Mouse (Mus musculus) hindbrain, embryonic 12.5 days (tissue): Measurements from ENCODE around the gene Cmip. TPM values are rescaled to one million over a fixed set of nuclear protein-coding genes. Genes with fewer than 3 reads are reported as not detected.
"Not testable (repeated sequence)": the region's sequence is repeated elsewhere in the genome, so short reads cannot be mapped to it uniquely, and the experiment has no call there.

Experiments
- ATAC-seq: fragments of 200-750 bp; cut with Nextera tagmentation; 2 replicates; pipeline ENCODE4 v1.8.0; 2017; ENCODE audit warnings: moderate TSS enrichment; ENCODE audit not compliant: low FRiP score
- H3K27ac ChIP-seq: fragments of 300-500 bp; sonication (generic); 2 replicates; pipeline ENCODE4 v1.5.1; 2016; ENCODE audit warnings: mild to moderate bottlenecking
- H3K27me3 ChIP-seq: fragments of 300-500 bp; sonication (generic); 2 replicates; pipeline ENCODE4 v1.6.1; 2016; ENCODE audit warnings: mild to moderate bottlenecking
- H3K36me3 ChIP-seq: fragments of 300-500 bp; sonication (generic); 2 replicates; pipeline ENCODE4 v1.6.1; 2016; ENCODE audit warnings: mild to moderate bottlenecking
- H3K4me1 ChIP-seq: fragments of 300-500 bp; sonication (generic); 2 replicates; pipeline ENCODE4 v1.6.1; 2016
- H3K4me2 ChIP-seq: fragments of 300-500 bp; sonication (generic); replicated peaks from 2 replicates; pipeline ENCODE4 v1.6.1; 2016; ENCODE audit warnings: mild to moderate bottlenecking
- H3K4me3 ChIP-seq: fragments of 300-500 bp; sonication (generic); 2 replicates; pipeline ENCODE4 v1.5.1; 2016; ENCODE audit warnings: mild to moderate bottlenecking
- H3K9ac ChIP-seq: fragments of 300-500 bp; sonication (generic); 2 replicates; pipeline ENCODE4 v1.6.1; 2016; ENCODE audit warnings: mild to moderate bottlenecking, moderate library complexity
- H3K9me3 ChIP-seq: fragments of 300-500 bp; sonication (generic); replicated peaks from 2 replicates; pipeline ENCODE4 v1.6.1; 2016; ENCODE audit warnings: mild to moderate bottlenecking
- WGBS: fragments of 180-500 bp; shearing (Covaris S2); methylation state at CpG from one replicate; pipeline ENCODE4 v1.1.7; 2016; 5-methylcytosine and 5-hydroxymethylcytosine counted together
- polyA plus RNA-seq: library from polyadenylated mRNA; unstranded; fragments of >200 nt; fragmentation: Nextera tagmentation; extraction: Ambion mirVana; gene quantifications from 2 replicates; pipeline ENCODE4 v1.2.1, GENCODE M21; 2016

Cmip gene
- polyA plus RNA-seq, 1 experiment from 2014 or later: 64.6 TPM

DNA sequence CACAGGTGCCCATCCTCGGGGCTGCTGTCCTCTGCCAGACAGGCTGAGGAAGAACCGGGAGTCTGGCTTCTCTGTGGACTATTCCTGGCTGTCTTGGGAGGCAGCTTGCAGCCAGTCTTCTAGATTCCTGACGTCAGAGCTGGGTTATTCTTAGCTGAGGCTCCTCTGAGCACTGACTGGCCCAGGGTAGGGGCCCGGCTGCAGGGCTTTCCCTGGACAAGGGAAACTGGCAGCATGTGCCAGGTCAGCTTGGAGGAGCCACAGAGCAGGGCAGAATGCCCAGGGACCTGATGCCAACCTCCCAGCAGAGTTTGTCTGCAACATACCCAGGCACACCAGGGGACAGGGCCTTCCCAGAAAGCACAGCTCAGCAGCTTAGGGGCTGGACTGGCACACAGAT lies 166.2 kb downstream of the Cmip start:
- WGBS: 81% methylated on average over 4 of the region's 4 CpGs
- no peaks in the 10 kb centered on the region for H3K9me3 ChIP-seq
- no peak overlapping the region for H3K4me3 ChIP-seq
- ATAC-seq: no peak
- peaks cover 53% of the 10 kb centered on the region for H3K36me3 ChIP-seq
- no peak overlapping the region for H3K27ac ChIP-seq
- no peaks in the 10 kb centered on the region for H3K27me3 ChIP-seq
- no peaks in the 10 kb centered on the region for H3K4me1 ChIP-seq
- H3K9ac ChIP-seq: no peak overlapping the region
- H3K4me2 ChIP-seq: no peak overlapping the region

DNA sequence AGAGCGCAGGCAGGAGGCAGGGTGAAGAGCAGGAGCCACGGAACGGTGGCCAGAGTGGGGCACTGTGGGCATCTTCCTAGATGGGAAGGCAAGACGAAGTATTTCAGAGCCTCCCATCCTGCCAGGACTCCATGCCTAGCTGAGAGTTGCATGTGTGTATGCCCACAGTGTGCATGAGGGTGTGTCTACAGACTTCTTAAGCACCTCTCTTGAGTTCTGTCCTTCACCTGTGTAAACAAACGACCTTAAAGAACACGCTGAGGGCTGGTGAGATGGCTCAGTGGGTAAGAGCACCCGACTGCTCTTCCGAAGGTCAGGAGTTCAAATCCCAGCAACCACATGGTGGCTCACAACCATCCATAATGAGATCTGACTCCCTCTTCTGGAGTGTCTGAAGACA lies 171.0 kb downstream of the Cmip start:
- WGBS: 91% methylated on average over 8 of the region's 8 CpGs
- peaks cover 70% of the 10 kb centered on the region for H3K36me3 ChIP-seq
- not testable (repeated sequence) for H3K4me3 ChIP-seq

DNA sequence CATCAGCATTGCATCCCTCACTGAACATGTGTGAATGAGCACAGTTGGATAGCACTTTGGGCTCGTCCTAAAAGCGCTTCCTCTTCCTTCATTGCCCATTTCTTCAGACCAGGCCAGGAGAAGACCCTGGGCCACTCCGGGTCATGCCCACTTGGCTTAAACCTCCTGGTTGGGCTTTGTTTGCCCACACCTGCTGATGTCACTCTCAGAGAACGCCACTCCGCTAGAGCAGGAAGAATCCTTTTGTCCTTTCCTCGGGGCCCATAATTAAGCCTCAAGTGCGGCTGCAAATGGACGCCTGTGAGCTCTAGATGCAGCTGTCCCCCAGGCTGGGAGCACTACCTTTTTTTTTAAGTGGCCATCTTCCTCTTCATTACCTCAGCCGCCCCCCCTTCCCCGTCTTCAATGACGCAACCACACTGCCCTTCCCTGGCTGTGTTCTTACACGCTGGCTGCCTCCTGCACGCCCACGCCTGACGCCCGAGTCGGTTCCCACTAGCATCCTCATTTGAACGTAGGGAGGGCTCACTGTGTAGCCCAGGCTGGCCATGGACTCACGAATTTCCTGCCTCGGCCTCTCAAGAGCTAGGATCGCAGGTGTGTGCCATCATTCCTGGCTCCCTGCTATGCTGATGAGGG lies 171.8 kb downstream of the Cmip start:
- WGBS: 75% methylated on average over 21 of the region's 21 CpGs
- Histone ChIP-seq H3K36me3 (peaks cover 71% of the 10 kb centered on the region), H3K27ac (0 out of 2 replicates have a peak overlapping the region, but pooled peaks have one; percentile 26)

More for the DNA sequence above, 171.0 kb downstream of the Cmip start:
- H3K9ac ChIP-seq, ATAC-seq, H3K4me1 ChIP-seq, H3K9me3 ChIP-seq, H3K27ac ChIP-seq, H3K4me2 ChIP-seq, H3K27me3 ChIP-seq: not testable (repeated sequence)

DNA sequence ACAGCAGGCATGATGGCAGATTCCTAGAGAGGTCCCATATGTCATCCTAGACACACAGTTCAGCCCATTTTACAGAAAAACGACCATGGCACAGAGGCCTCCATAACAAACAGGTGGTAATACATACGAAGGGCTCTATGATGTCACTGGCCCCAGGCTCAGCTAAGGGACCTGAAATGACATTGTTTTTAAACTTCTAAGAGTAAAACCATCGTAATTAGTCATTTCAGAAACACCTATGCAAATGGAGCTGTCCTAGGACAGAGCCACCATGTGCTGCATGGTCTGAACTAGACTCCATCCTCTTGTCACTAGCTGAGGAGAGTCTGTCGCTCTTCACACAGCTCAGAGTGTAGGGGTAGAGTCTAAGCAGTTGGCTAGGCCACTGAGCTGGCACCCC lies 173.8 kb downstream of the Cmip start:
- Histone ChIP-seq H3K4me2 (no peak overlapping the region), H3K4me3 (no peak overlapping the region), H3K4me1 (no peaks in the 10 kb centered on the region), H3K9me3 (no peaks in the 10 kb centered on the region), H3K27me3 (no peaks in the 10 kb centered on the region), H3K27ac (no peak overlapping the region), H3K36me3 (peaks cover 73% of the 10 kb centered on the region), H3K9ac (no peak overlapping the region)
- WGBS: 93% methylated on average over 4 of the region's 4 CpGs
- no peak for ATAC-seq

More for the DNA sequence above, 171.8 kb downstream of the Cmip start:
- Histone ChIP-seq H3K9ac (no peak overlapping the region), H3K4me2 (no peak overlapping the region), H3K9me3 (no peaks in the 10 kb centered on the region), H3K27me3 (no peaks in the 10 kb centered on the region), H3K4me3 (no peak overlapping the region), H3K4me1 (no peaks in the 10 kb centered on the region)
- ATAC-seq: no peak

DNA sequence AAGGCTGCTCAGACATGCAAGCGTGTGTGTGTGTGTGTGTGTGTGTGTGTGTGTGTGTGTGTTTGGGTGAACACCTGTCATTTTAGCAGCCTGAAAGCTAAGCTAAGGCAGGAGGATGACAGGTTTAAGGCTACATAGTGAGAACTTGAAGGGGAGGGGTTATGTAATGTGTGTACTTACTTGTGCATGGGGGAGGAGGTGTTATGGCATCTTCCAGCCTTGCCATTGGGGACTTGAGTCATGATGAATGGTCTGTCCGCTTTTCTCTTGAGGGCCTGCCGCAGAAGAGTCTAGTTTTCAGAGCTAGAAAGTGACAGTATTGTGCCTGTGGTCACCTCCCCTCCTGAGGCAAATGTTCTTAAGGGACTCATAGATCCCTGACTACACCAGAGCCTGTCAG lies 174.7 kb downstream of the Cmip start:
- Histone ChIP-seq H3K4me3 (no peak overlapping the region), H3K9ac (no peak overlapping the region), H3K4me1 (no peaks in the 10 kb centered on the region), H3K9me3 (no peaks in the 10 kb centered on the region), H3K36me3 (peaks cover 73% of the 10 kb centered on the region), H3K27ac (no peak overlapping the region), H3K27me3 (no peaks in the 10 kb centered on the region), H3K4me2 (no peak overlapping the region)
- no peak for ATAC-seq
- WGBS: 88% methylated on average over 3 of the region's 3 CpGs

DNA sequence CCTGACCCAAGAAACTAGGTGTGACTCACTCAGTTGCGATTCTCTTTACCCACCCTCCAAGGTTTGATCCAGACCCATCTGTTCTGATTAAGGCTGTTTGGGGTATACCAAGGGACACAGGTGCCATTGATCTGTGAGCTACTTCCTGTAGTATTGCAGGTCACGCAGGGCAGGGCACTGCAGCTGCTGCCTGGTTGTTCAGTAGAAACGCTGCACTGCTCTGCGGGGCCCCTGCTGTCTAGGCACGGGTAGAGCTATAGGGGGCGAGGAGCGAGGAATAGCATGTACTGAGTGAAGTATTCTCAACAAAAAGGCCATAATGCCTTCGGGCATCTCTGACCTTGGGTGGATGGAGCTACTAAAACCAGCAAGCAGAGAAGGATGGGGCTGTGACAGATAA lies 175.2 kb downstream of the Cmip start:
- H3K9ac ChIP-seq: no peak overlapping the region
- no peak for ATAC-seq
- no peak overlapping the region for H3K4me2 ChIP-seq
- peaks cover 73% of the 10 kb centered on the region for H3K36me3 ChIP-seq
- no peak overlapping the region for H3K27ac ChIP-seq
- no peaks in the 10 kb centered on the region for H3K27me3 ChIP-seq
- no peaks in the 10 kb centered on the region for H3K9me3 ChIP-seq
- no peaks in the 10 kb centered on the region for H3K4me1 ChIP-seq
- WGBS: 78% methylated on average over 8 of the region's 8 CpGs
- no peak overlapping the region for H3K4me3 ChIP-seq

DNA sequence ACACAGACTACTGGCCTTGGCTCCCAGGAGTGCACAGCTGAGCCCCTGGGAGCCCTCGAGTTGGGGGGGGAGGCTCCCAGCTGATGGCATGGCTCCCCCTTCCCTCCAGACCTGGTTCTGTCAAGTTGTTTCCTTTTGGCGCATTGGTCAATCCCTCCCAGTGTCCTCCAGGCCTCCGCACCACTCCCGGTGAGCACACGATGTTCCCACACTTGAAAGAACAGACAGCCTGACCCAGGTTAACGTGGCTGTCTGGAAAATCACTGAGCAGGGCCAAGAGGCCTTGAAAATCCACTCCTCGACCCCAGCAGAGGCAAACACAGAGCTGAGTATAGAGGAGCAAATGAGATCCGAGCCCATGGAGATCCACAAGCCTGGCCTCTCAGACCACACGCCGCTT lies 177.1 kb downstream of the Cmip start:
- H3K4me1 ChIP-seq: no peaks in the 10 kb centered on the region

DNA sequence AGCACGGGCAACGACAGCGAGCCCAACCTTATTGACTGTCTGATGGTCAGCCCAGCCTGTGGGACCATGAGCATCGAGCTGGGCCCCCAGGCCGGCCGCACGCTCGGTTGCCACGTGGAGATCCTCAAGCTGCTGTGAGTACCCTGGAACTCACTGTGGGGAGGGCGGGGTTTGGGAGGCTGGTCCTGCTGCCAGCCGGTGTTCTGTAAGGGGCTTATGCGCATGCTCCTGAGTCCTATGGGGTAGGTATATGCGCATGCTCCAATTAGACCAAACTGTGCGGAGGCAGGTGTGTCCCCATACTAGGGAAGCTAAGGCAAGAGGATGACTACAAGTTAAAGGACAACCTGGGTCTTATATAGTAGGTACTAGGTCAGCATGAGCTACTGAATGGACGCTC lies 179.9 kb downstream of the Cmip start:
- WGBS: 96% methylated on average over 15 of the region's 15 CpGs
- no peak for ATAC-seq
- Histone ChIP-seq H3K4me2 (no peak overlapping the region), H3K4me1 (no peaks in the 10 kb centered on the region), H3K27me3 (no peaks in the 10 kb centered on the region), H3K36me3 (peaks cover 72% of the 10 kb centered on the region), H3K27ac (no peak overlapping the region), H3K4me3 (no peak overlapping the region), H3K9me3 (no peaks in the 10 kb centered on the region), H3K9ac (no peak overlapping the region)

More for the DNA sequence above, 177.1 kb downstream of the Cmip start:
- H3K27ac ChIP-seq: no peak overlapping the region
- no peak overlapping the region for H3K4me3 ChIP-seq
- peaks cover 81% of the 10 kb centered on the region for H3K36me3 ChIP-seq
- no peak overlapping the region for H3K4me2 ChIP-seq
- no peaks in the 10 kb centered on the region for H3K27me3 ChIP-seq
- H3K9ac ChIP-seq: no peak overlapping the region
- no peak for ATAC-seq
- 85% methylated on average over 10 of the region's 10 CpGs for WGBS
- no peaks in the 10 kb centered on the region for H3K9me3 ChIP-seq

DNA sequence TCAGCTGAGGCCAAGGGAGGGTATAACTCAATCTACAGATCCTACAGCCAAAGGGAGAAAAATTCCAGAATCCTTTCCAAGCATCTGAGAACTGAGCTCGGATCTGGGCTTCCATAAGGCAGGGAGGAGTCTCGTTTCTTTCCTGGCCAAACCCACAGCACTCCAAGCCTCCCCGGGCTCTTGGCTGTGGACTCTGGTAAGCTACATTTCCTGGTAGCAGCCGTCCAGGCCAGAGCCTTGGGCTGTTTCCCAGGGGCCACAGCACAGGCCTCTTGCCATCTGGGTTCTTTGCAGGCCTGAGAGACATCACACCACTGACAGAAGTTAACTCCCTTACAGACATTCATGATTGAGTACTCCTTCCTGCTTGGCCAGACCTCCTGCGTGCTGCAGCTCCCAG lies 180.8 kb downstream of the Cmip start:
- no peak overlapping the region for H3K4me3 ChIP-seq
- peaks cover 72% of the 10 kb centered on the region for H3K36me3 ChIP-seq
- 87% methylated on average over 5 of the region's 5 CpGs for WGBS

DNA sequence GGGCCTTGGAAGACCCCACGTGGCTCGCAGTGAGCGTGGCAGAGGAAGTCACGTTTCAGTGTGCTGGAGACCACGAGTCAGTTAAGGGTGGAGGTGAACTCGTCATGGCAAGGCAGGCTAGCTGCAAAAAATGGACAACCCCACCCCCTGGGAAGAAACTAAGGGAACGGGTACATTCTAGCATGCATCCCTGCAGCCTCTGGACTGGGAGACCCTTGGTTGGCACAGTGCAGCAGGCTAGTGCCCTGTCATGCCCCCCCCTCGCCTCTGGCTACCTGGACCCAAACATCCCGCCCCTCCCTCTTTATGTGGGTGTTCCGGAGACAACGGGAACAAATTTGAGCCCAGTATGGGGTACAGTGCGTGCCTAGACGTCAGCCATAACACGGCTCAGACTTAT lies 183.5 kb downstream of the Cmip start:
- ATAC-seq: no peak
- 89% methylated on average over 14 of the region's 14 CpGs for WGBS
- H3K27ac ChIP-seq: no peak overlapping the region
- peaks cover 67% of the 10 kb centered on the region for H3K36me3 ChIP-seq
- H3K4me2 ChIP-seq: no peak overlapping the region
- peaks cover 12% of the 10 kb centered on the region for H3K4me1 ChIP-seq
- H3K4me3 ChIP-seq: no peak overlapping the region
- no peaks in the 10 kb centered on the region for H3K9me3 ChIP-seq
- H3K9ac ChIP-seq: no peak overlapping the region
- H3K27me3 ChIP-seq: no peaks in the 10 kb centered on the region

More for the DNA sequence above, 180.8 kb downstream of the Cmip start:
- Histone ChIP-seq H3K4me1 (no peaks in the 10 kb centered on the region), H3K27ac (no peak overlapping the region), H3K9ac (no peak overlapping the region), H3K27me3 (no peaks in the 10 kb centered on the region), H3K9me3 (no peaks in the 10 kb centered on the region), H3K4me2 (no peak overlapping the region)
- ATAC-seq: no peak

DNA sequence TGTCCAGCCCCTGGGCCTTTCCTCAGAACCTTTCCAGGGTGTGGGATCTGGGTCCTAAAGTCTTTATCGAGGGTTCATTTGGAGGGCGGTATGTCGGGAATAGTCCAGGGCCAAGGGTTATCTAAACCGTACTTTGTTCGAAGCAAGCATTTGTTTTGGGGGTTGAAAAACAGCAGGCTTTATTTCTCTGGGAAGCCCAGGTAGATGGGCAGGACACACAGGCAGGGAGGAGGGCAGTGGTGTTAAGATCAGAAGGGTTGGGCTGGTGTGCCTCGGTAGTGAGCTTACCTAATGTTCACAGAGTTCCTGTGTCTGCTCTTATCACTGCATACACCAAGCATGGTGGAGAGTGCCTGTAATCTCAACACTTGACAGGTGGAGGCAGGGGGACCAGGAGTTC lies 183.9 kb downstream of the Cmip start:
- no peak overlapping the region for H3K27ac ChIP-seq

DNA sequence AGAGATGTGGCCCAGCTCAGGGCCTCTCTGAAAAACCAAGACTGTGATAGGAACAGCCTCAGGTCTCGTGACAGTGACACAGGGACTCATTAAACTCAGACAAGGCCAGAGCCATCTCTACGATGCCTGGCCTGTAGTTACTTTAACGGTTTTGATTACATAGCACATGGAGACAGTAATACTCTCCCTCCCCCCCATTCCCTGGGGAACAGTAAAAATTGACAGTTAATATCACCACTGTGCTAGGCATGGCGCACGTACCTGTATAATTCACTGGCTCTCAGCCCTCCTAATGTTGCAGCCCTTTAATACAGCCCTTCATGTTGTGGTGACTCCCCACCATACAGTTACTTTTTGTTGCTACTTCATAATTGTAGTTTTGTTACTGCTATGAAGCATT lies 188.6 kb downstream of the Cmip start:
- no peak overlapping the region for H3K9ac ChIP-seq
- peak overlapping the region; percentile 79 for H3K27ac ChIP-seq
- no peaks in the 10 kb centered on the region for H3K9me3 ChIP-seq
- H3K4me2 ChIP-seq: no peak overlapping the region
- H3K27me3 ChIP-seq: no peaks in the 10 kb centered on the region
- 64% methylated on average over 5 of the region's 5 CpGs for WGBS
- H3K36me3 ChIP-seq: peaks cover 57% of the 10 kb centered on the region
- peaks cover 31% of the 10 kb centered on the region for H3K4me1 ChIP-seq
- H3K4me3 ChIP-seq: no peak overlapping the region
- peak; percentile 62; the same call in 1 of the 2 replicates for ATAC-seq

More for the DNA sequence above, 183.9 kb downstream of the Cmip start:
- peaks cover 17% of the 10 kb centered on the region for H3K4me1 ChIP-seq
- WGBS: 92% methylated on average over 6 of the region's 6 CpGs
- H3K27me3 ChIP-seq: no peaks in the 10 kb centered on the region
- no peak for ATAC-seq
- H3K36me3 ChIP-seq: peaks cover 67% of the 10 kb centered on the region
- no peak overlapping the region for H3K4me3 ChIP-seq
- H3K4me2 ChIP-seq: no peak overlapping the region
- no peaks in the 10 kb centered on the region for H3K9me3 ChIP-seq
- H3K9ac ChIP-seq: no peak overlapping the region

DNA sequence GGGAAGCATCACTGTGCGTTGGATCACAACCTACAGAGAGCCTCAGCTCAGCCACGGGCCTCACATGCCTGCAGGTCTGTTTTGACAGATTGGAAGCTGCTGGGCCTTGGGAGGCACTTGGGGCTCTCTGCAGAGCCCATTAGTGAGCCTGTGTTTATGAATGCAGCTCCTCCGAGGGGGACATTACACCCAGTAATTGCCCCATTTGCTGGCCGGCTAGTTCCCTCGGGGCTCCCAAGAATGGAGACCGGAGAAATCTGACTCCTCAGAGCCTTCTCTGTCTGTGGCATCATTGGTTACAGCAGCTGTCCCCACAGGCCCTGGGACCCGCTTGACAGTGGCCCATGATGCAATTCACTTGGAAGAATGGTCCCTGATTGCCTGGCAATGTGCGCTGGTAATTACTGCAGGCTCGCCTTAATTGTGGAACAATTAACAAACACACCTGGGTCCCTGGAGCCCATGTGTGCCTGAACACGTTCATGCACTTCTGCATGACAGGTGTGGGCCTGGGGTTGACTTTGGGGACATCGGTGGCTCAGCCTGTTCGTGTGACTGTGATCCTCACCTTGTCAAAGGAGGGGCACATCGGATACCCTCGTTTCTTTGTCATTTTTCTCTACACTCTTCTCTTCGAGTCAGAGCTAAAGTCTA lies 189.6 kb downstream of the Cmip start:
- WGBS: 43% methylated on average over 15 of the region's 15 CpGs
- H3K27ac ChIP-seq: peak overlapping the region; percentile 79
- no peaks in the 10 kb centered on the region for H3K9me3 ChIP-seq
- no peak overlapping the region for H3K9ac ChIP-seq
- H3K36me3 ChIP-seq: peaks cover 66% of the 10 kb centered on the region
- no peaks in the 10 kb centered on the region for H3K27me3 ChIP-seq
- no peak overlapping the region for H3K4me2 ChIP-seq
- peaks cover 36% of the 10 kb centered on the region for H3K4me1 ChIP-seq
- no peak overlapping the region for H3K4me3 ChIP-seq
- peak; percentile 77 for ATAC-seq
